Mouse (Mus musculus): ENCODE measurements at regions not wholly inside any gene's neighbourhood (a gene's known extent, or its start where the extent isn't known, plus 50 kb on each side); places are given as distances from the start of the nearest gene placed in this dataset.

GRCm38 (mm10) chr7:129966771-129967170, 375.1 kb downstream of the Wdr11 start:
- no peaks in the 10 kb centered on the region for H3K36me3 ChIP-seq (ENCODE audit: control insufficient read depth, insufficient read depth, low read length)
- H3K27ac ChIP-seq (ENCODE audit: low read length): no peak overlapping the region
- no peak overlapping the region for H3K4me2 ChIP-seq (ENCODE audit: low read depth, low read length)
- no peak for ATAC-seq (ENCODE audit: insufficient read depth, low FRiP score)
- H3K9ac ChIP-seq (ENCODE audit: low read length): no peak overlapping the region
- 87% methylated on average over 2 of the region's 2 CpGs for WGBS
- no peak overlapping the region for H3K4me3 ChIP-seq (replicated peaks; ENCODE audit: low read length)
- H3K9me3 ChIP-seq (replicated peaks; ENCODE audit: control insufficient read depth, low read length): no peaks in the 10 kb centered on the region
- no peaks in the 10 kb centered on the region for H3K27me3 ChIP-seq (ENCODE audit: control insufficient read depth, insufficient read depth, low read length)
- H3K4me1 ChIP-seq (ENCODE audit: control insufficient read depth, insufficient read depth, low read length): peaks cover 18% of the 10 kb centered on the region; the same call in 1 of the 2 replicates

GRCm38 (mm10) chr7:129970201-129970600, 378.5 kb downstream of the Wdr11 start:
- WGBS: 85% methylated on average over 1 of the region's 1 CpGs
- Histone ChIP-seq H3K9ac (ENCODE audit: low read length) (no peak overlapping the region), H3K27me3 (ENCODE audit: control insufficient read depth, insufficient read depth, low read length) (no peaks in the 10 kb centered on the region), H3K27ac (ENCODE audit: low read length) (no peak overlapping the region), H3K36me3 (ENCODE audit: control insufficient read depth, insufficient read depth, low read length) (no peaks in the 10 kb centered on the region), H3K4me2 (ENCODE audit: low read depth, low read length) (no peak overlapping the region), H3K4me3 (replicated peaks; ENCODE audit: low read length) (no peak overlapping the region), H3K4me1 (ENCODE audit: control insufficient read depth, insufficient read depth, low read length) (peaks cover 2% of the 10 kb centered on the region; the same call in 1 of the 2 replicates), H3K9me3 (replicated peaks; ENCODE audit: control insufficient read depth, low read length) (no peaks in the 10 kb centered on the region)
- ATAC-seq (ENCODE audit: insufficient read depth, low FRiP score): no peak

- H3K9me3 ChIP-seq (replicated peaks; ENCODE audit: control insufficient read depth, low read length): no peaks in the 10 kb centered on the region
- H3K36me3 ChIP-seq (ENCODE audit: control insufficient read depth, insufficient read depth, low read length): no peaks in the 10 kb centered on the region
- WGBS: 76% methylated on average over 9 of the region's 9 CpGs
- no peaks in the 10 kb centered on the region for H3K27me3 ChIP-seq (ENCODE audit: control insufficient read depth, insufficient read depth, low read length)
- no peak overlapping the region for H3K4me3 ChIP-seq (replicated peaks; ENCODE audit: low read length)
- no peaks in the 10 kb centered on the region for H3K4me1 ChIP-seq (ENCODE audit: control insufficient read depth, insufficient read depth, low read length)
- no peak for ATAC-seq (ENCODE audit: insufficient read depth, low FRiP score)
- H3K4me2 ChIP-seq (ENCODE audit: low read depth, low read length): no peak overlapping the region
- H3K9ac ChIP-seq (ENCODE audit: low read length): no peak overlapping the region
- H3K27ac ChIP-seq (ENCODE audit: low read length): peak overlapping the region; percentile 74
These were observed 382.5 kb downstream of the Wdr11 start for GRCm38 (mm10) chr7:129974206-129974605.

- H3K27me3 ChIP-seq (ENCODE audit: control insufficient read depth, insufficient read depth, low read length): no peaks in the 10 kb centered on the region
- H3K9me3 ChIP-seq (replicated peaks; ENCODE audit: control insufficient read depth, low read length): no peaks in the 10 kb centered on the region
- ATAC-seq (ENCODE audit: insufficient read depth, low FRiP score): no peak; the same call in 1 of the 2 replicates
- H3K4me3 ChIP-seq (replicated peaks; ENCODE audit: low read length): no peak overlapping the region
- H3K9ac ChIP-seq (ENCODE audit: low read length): no peak overlapping the region
- H3K4me1 ChIP-seq (ENCODE audit: control insufficient read depth, insufficient read depth, low read length): no peaks in the 10 kb centered on the region
- H3K36me3 ChIP-seq (ENCODE audit: control insufficient read depth, insufficient read depth, low read length): no peaks in the 10 kb centered on the region
- WGBS: 72% methylated on average over 11 of the region's 11 CpGs
- no peak overlapping the region for H3K4me2 ChIP-seq (ENCODE audit: low read depth, low read length)
- peak overlapping the region; percentile 74 for H3K27ac ChIP-seq (ENCODE audit: low read length)
These were observed 383.2 kb downstream of the Wdr11 start for GRCm38 (mm10) chr7:129974837-129975236.

- H3K27ac ChIP-seq (ENCODE audit: low read length): peak overlapping the region; percentile 72; the same call in 1 of the 2 replicates
- no peaks in the 10 kb centered on the region for H3K9me3 ChIP-seq (replicated peaks; ENCODE audit: control insufficient read depth, low read length)
- no peaks in the 10 kb centered on the region for H3K36me3 ChIP-seq (ENCODE audit: control insufficient read depth, insufficient read depth, low read length)
- H3K9ac ChIP-seq (ENCODE audit: low read length): no peak overlapping the region
- H3K4me2 ChIP-seq (ENCODE audit: low read depth, low read length): no peak overlapping the region
- ATAC-seq (ENCODE audit: insufficient read depth, low FRiP score): no peak
- 88% methylated on average over 21 of the region's 21 CpGs for WGBS
- no peak overlapping the region for H3K4me3 ChIP-seq (replicated peaks; ENCODE audit: low read length)
- no peaks in the 10 kb centered on the region for H3K27me3 ChIP-seq (ENCODE audit: control insufficient read depth, insufficient read depth, low read length)
- no peaks in the 10 kb centered on the region for H3K4me1 ChIP-seq (ENCODE audit: control insufficient read depth, insufficient read depth, low read length)
These were observed 384.3 kb downstream of the Wdr11 start for GRCm38 (mm10) chr7:129975781-129976514.

GRCm38 (mm10) chr7:129978576-129978975, 386.9 kb downstream of the Wdr11 start:
- Histone ChIP-seq H3K9me3 (replicated peaks; ENCODE audit: control insufficient read depth, low read length) (no peaks in the 10 kb centered on the region), H3K4me2 (ENCODE audit: low read depth, low read length) (no peak overlapping the region), H3K27me3 (ENCODE audit: control insufficient read depth, insufficient read depth, low read length) (no peaks in the 10 kb centered on the region), H3K4me3 (replicated peaks; ENCODE audit: low read length) (no peak overlapping the region), H3K36me3 (ENCODE audit: control insufficient read depth, insufficient read depth, low read length) (no peaks in the 10 kb centered on the region), H3K27ac (ENCODE audit: low read length) (no peak overlapping the region), H3K4me1 (ENCODE audit: control insufficient read depth, insufficient read depth, low read length) (0 out of 2 replicates have a peak, but pooled peaks cover under 1% of the 10 kb centered on the region), H3K9ac (ENCODE audit: low read length) (no peak overlapping the region)
- WGBS: 70% methylated on average over 5 of the region's 5 CpGs
- no peak for ATAC-seq (ENCODE audit: insufficient read depth, low FRiP score)

GRCm38 (mm10) chr7:129979337-129979736, 387.7 kb downstream of the Wdr11 start:
- H3K27ac ChIP-seq (ENCODE audit: low read length): no peak overlapping the region
- no peaks in the 10 kb centered on the region for H3K9me3 ChIP-seq (replicated peaks; ENCODE audit: control insufficient read depth, low read length)
- 56% methylated on average over 6 of the region's 6 CpGs for WGBS
- no peak overlapping the region for H3K4me2 ChIP-seq (ENCODE audit: low read depth, low read length)
- H3K4me3 ChIP-seq (replicated peaks; ENCODE audit: low read length): no peak overlapping the region
- no peaks in the 10 kb centered on the region for H3K27me3 ChIP-seq (ENCODE audit: control insufficient read depth, insufficient read depth, low read length)
- no peak overlapping the region for H3K9ac ChIP-seq (ENCODE audit: low read length)
- H3K4me1 ChIP-seq (ENCODE audit: control insufficient read depth, insufficient read depth, low read length): peaks cover 8% of the 10 kb centered on the region; the same call in 1 of the 2 replicates
- no peak for ATAC-seq (ENCODE audit: insufficient read depth, low FRiP score)
- H3K36me3 ChIP-seq (ENCODE audit: control insufficient read depth, insufficient read depth, low read length): no peaks in the 10 kb centered on the region

GRCm38 (mm10) chr7:129980501-129980900, 388.8 kb downstream of the Wdr11 start:
- ATAC-seq (ENCODE audit: insufficient read depth, low FRiP score): no peak
- no peaks in the 10 kb centered on the region for H3K9me3 ChIP-seq (replicated peaks; ENCODE audit: control insufficient read depth, low read length)
- no peaks in the 10 kb centered on the region for H3K27me3 ChIP-seq (ENCODE audit: control insufficient read depth, insufficient read depth, low read length)
- H3K36me3 ChIP-seq (ENCODE audit: control insufficient read depth, insufficient read depth, low read length): no peaks in the 10 kb centered on the region
- H3K4me1 ChIP-seq (ENCODE audit: control insufficient read depth, insufficient read depth, low read length): peaks cover 16% of the 10 kb centered on the region; the same call in 1 of the 2 replicates
- no peak overlapping the region for H3K4me2 ChIP-seq (ENCODE audit: low read depth, low read length)
- H3K27ac ChIP-seq (ENCODE audit: low read length): no peak overlapping the region
- 44% methylated on average over 1 of the region's 1 CpGs for WGBS
- no peak overlapping the region for H3K4me3 ChIP-seq (replicated peaks; ENCODE audit: low read length)
- no peak overlapping the region for H3K9ac ChIP-seq (ENCODE audit: low read length)

GRCm38 (mm10) chr7:129982411-129982810, 390.7 kb downstream of the Wdr11 start:
- ATAC-seq (ENCODE audit: insufficient read depth, low FRiP score): no peak
- H3K36me3 ChIP-seq (ENCODE audit: control insufficient read depth, insufficient read depth, low read length): no peaks in the 10 kb centered on the region
- H3K9ac ChIP-seq (ENCODE audit: low read length): no peak overlapping the region
- H3K4me1 ChIP-seq (ENCODE audit: control insufficient read depth, insufficient read depth, low read length): peaks cover 21% of the 10 kb centered on the region
- no peak overlapping the region for H3K4me3 ChIP-seq (replicated peaks; ENCODE audit: low read length)
- no peaks in the 10 kb centered on the region for H3K9me3 ChIP-seq (replicated peaks; ENCODE audit: control insufficient read depth, low read length)
- H3K27ac ChIP-seq (ENCODE audit: low read length): no peak overlapping the region
- no peaks in the 10 kb centered on the region for H3K27me3 ChIP-seq (ENCODE audit: control insufficient read depth, insufficient read depth, low read length)
- H3K4me2 ChIP-seq (ENCODE audit: low read depth, low read length): no peak overlapping the region
- WGBS: 56% methylated on average over 5 of the region's 5 CpGs
